Mouse (Mus musculus): ENCODE results near the gene Rpl38. TPM values are rescaled to one million over a fixed set of nuclear protein-coding genes. Genes with fewer than 3 reads are reported as not detected.

The Rpl38 gene
- polyA plus RNA-seq, 2 experiments from 2014 or later: 937 to 1,379 TPM

GRCm38 (mm10) chr11:114682321-114682900, 14.1 kb downstream of the Rpl38 start:
- no peak for ATAC-seq

- no peak for ATAC-seq
Observed at GRCm38 (mm10) chr11:114683029-114683721, 14.9 kb downstream of the Rpl38 start.

- no peak for ATAC-seq
Observed at GRCm38 (mm10) chr11:114683722-114684621, 15.6 kb downstream of the Rpl38 start.

GRCm38 (mm10) chr11:114684627-114685373, 16.5 kb downstream of the Rpl38 start:
- ATAC-seq: no peak

- ATAC-seq: no peak
Observed at GRCm38 (mm10) chr11:114685526-114686040, 17.3 kb downstream of the Rpl38 start.

GRCm38 (mm10) chr11:114686221-114686959, 18.1 kb downstream of the Rpl38 start:
- no peak for ATAC-seq

- ATAC-seq: no peak
Observed at GRCm38 (mm10) chr11:114687574-114688188, 19.4 kb downstream of the Rpl38 start.

GRCm38 (mm10) chr11:114688729-114689128, 20.4 kb downstream of the Rpl38 start:
- no peak for ATAC-seq

- ATAC-seq: no peak
Observed at GRCm38 (mm10) chr11:114690192-114690591, 21.9 kb downstream of the Rpl38 start.

GRCm38 (mm10) chr11:114691454-114692182, 23.3 kb downstream of the Rpl38 start:
- no peak for ATAC-seq

GRCm38 (mm10) chr11:114692601-114693000, 24.3 kb downstream of the Rpl38 start:
- ATAC-seq: no peak

GRCm38 (mm10) chr11:114693456-114693855, 25.1 kb downstream of the Rpl38 start:
- no peak for ATAC-seq

- ATAC-seq: no peak
Observed at GRCm38 (mm10) chr11:114694451-114694850, 26.1 kb downstream of the Rpl38 start.

- ATAC-seq: no peak
Observed at GRCm38 (mm10) chr11:114698496-114698895, 30.2 kb downstream of the Rpl38 start.

GRCm38 (mm10) chr11:114699511-114699910, 31.2 kb downstream of the Rpl38 start:
- peak; percentile 79 for ATAC-seq

GRCm38 (mm10) chr11:114702311-114702995, 34.1 kb downstream of the Rpl38 start:
- ATAC-seq: no peak

- ATAC-seq: no peak
Observed at GRCm38 (mm10) chr11:114702996-114703361, 34.7 kb downstream of the Rpl38 start.

GRCm38 (mm10) chr11:114704071-114704913, 36.0 kb downstream of the Rpl38 start:
- ATAC-seq: no peak

GRCm38 (mm10) chr11:114706358-114706757, 38.0 kb downstream of the Rpl38 start:
- ATAC-seq: no peak

Measured in CD4-positive, CD25-positive, alpha-beta regulatory T cell, adult 4 months (primary cell).